Mouse (Mus musculus): Measurements from ENCODE around the gene Slc44a5. TPM values are rescaled to one million over a fixed set of nuclear protein-coding genes. Genes with fewer than 3 reads are reported as not detected.
A peak's percentile ranks its signal among the peaks of the same experiment; 100 is the strongest.
"Not testable (repeated sequence)": the region's sequence is repeated elsewhere in the genome, so short reads cannot be mapped to it uniquely, and the experiment has no call there.

Gene Slc44a5
- polyA plus RNA-seq, 1 experiment: not detected

- H3K4me3 ChIP-seq (replicated peaks; ENCODE audit: extremely low read depth, low read depth, low read length): no peak overlapping the region
- TF ChIP-seq CTCF (IDR thresholded peaks at IDR 0.05; ENCODE audit: insufficient read depth, low read length) (no peak), POLR2A (IDR thresholded peaks at IDR 0.05; ENCODE audit: borderline replicate concordance, extremely low read depth, low read depth, low read length) (no peak)
- no peaks in the 10 kb centered on the region for H3K4me1 ChIP-seq (ENCODE audit: control insufficient read depth, insufficient read depth, low read length)
- 49% methylated on average over 7 of the region's 7 CpGs for WGBS
- no peak for DNase-seq
Observed at GRCm38 (mm10) chr3:154215309-154215708, 242.1 kb downstream of the Slc44a5 start.

GRCm38 (mm10) chr3:154215779-154216178 is 242.5 kb downstream of the Slc44a5 start:
- DNase-seq: no peak
- Histone ChIP-seq H3K4me1 (ENCODE audit: control insufficient read depth, insufficient read depth, low read length) (no peaks in the 10 kb centered on the region), H3K4me3 (replicated peaks; ENCODE audit: extremely low read depth, low read depth, low read length) (no peak overlapping the region)
- TF ChIP-seq CTCF (IDR thresholded peaks at IDR 0.05; ENCODE audit: insufficient read depth, low read length) (no peak), POLR2A (IDR thresholded peaks at IDR 0.05; ENCODE audit: borderline replicate concordance, extremely low read depth, low read depth, low read length) (no peak)

- 47% methylated on average over 8 of the region's 8 CpGs for WGBS
- TF ChIP-seq CTCF (IDR thresholded peaks at IDR 0.05; ENCODE audit: insufficient read depth, low read length) (no peak), POLR2A (IDR thresholded peaks at IDR 0.05; ENCODE audit: borderline replicate concordance, extremely low read depth, low read depth, low read length) (no peak)
- H3K4me1 ChIP-seq (ENCODE audit: control insufficient read depth, insufficient read depth, low read length): no peaks in the 10 kb centered on the region
- no peak overlapping the region for H3K4me3 ChIP-seq (replicated peaks; ENCODE audit: extremely low read depth, low read depth, low read length)
- DNase-seq: no peak
Observed at GRCm38 (mm10) chr3:154222141-154222591, 248.9 kb downstream of the Slc44a5 start.

GRCm38 (mm10) chr3:154222688-154223087 is 249.5 kb downstream of the Slc44a5 start:
- H3K4me3 ChIP-seq (replicated peaks; ENCODE audit: extremely low read depth, low read depth, low read length): no peak overlapping the region
- TF ChIP-seq CTCF (IDR thresholded peaks at IDR 0.05; ENCODE audit: insufficient read depth, low read length) (no peak), POLR2A (IDR thresholded peaks at IDR 0.05; ENCODE audit: borderline replicate concordance, extremely low read depth, low read depth, low read length) (no peak)
- WGBS: 69% methylated on average over 4 of the region's 4 CpGs
- no peaks in the 10 kb centered on the region for H3K4me1 ChIP-seq (ENCODE audit: control insufficient read depth, insufficient read depth, low read length)
- DNase-seq: no peak

- DNase-seq: peak; percentile 15
- TF ChIP-seq POLR2A (IDR thresholded peaks at IDR 0.05; ENCODE audit: borderline replicate concordance, extremely low read depth, low read depth, low read length) (no peak), CTCF (IDR thresholded peaks at IDR 0.05; ENCODE audit: insufficient read depth, low read length) (0 out of 2 replicates have a peak, but pooled peaks have one; percentile 30)
- no peaks in the 10 kb centered on the region for H3K4me1 ChIP-seq (ENCODE audit: control insufficient read depth, insufficient read depth, low read length)
- WGBS: 52% methylated on average over 10 of the region's 10 CpGs
- no peak overlapping the region for H3K4me3 ChIP-seq (replicated peaks; ENCODE audit: extremely low read depth, low read depth, low read length)
Observed at GRCm38 (mm10) chr3:154226100-154226752, 253.0 kb downstream of the Slc44a5 start.

- no peak for DNase-seq
- 77% methylated on average over 1 of the region's 1 CpGs for WGBS
- H3K4me1 ChIP-seq (ENCODE audit: control insufficient read depth, insufficient read depth, low read length): no peaks in the 10 kb centered on the region
- TF ChIP-seq POLR2A (IDR thresholded peaks at IDR 0.05; ENCODE audit: borderline replicate concordance, extremely low read depth, low read depth, low read length) (no peak), CTCF (IDR thresholded peaks at IDR 0.05; ENCODE audit: insufficient read depth, low read length) (no peak)
- no peak overlapping the region for H3K4me3 ChIP-seq (replicated peaks; ENCODE audit: extremely low read depth, low read depth, low read length)
Observed at GRCm38 (mm10) chr3:154244932-154245331, 271.7 kb downstream of the Slc44a5 start.

- no peak for DNase-seq
- Histone ChIP-seq H3K4me3 (replicated peaks; ENCODE audit: extremely low read depth, low read depth, low read length) (no peak overlapping the region), H3K4me1 (ENCODE audit: control insufficient read depth, insufficient read depth, low read length) (no peaks in the 10 kb centered on the region)
- WGBS: 82% methylated on average over 2 of the region's 2 CpGs
- no peak for TF ChIP-seq POLR2A (IDR thresholded peaks at IDR 0.05; ENCODE audit: borderline replicate concordance, extremely low read depth, low read depth, low read length)
- TF ChIP-seq CTCF (IDR thresholded peaks at IDR 0.05; ENCODE audit: insufficient read depth, low read length): no peak
Observed at GRCm38 (mm10) chr3:154251486-154251885, 278.2 kb downstream of the Slc44a5 start.

GRCm38 (mm10) chr3:154252219-154252618 is 279.0 kb downstream of the Slc44a5 start:
- TF ChIP-seq CTCF (IDR thresholded peaks at IDR 0.05; ENCODE audit: insufficient read depth, low read length): no peak
- TF ChIP-seq POLR2A (IDR thresholded peaks at IDR 0.05; ENCODE audit: borderline replicate concordance, extremely low read depth, low read depth, low read length): no peak
- no peak overlapping the region for H3K4me3 ChIP-seq (replicated peaks; ENCODE audit: extremely low read depth, low read depth, low read length)
- 55% methylated on average over 10 of the region's 10 CpGs for whole genome bisulfite sequencing
- no peak for DNase-seq
- H3K4me1 ChIP-seq (ENCODE audit: control insufficient read depth, insufficient read depth, low read length): no peaks in the 10 kb centered on the region

- DNase-seq; H3K4me3 ChIP-seq (replicated peaks; ENCODE audit: extremely low read depth, low read depth, low read length); H3K4me1 ChIP-seq (ENCODE audit: control insufficient read depth, insufficient read depth, low read length): not testable (repeated sequence)
- WGBS: 96% methylated on average over 2 of the region's 2 CpGs
Observed at GRCm38 (mm10) chr3:154254187-154254586, 281.0 kb downstream of the Slc44a5 start.

GRCm38 (mm10) chr3:154257312-154257711 is 284.1 kb downstream of the Slc44a5 start:
- DNase-seq: no peak
- Histone ChIP-seq H3K4me3 (replicated peaks; ENCODE audit: extremely low read depth, low read depth, low read length) (no peak overlapping the region), H3K4me1 (ENCODE audit: control insufficient read depth, insufficient read depth, low read length) (no peaks in the 10 kb centered on the region)
- TF ChIP-seq POLR2A (IDR thresholded peaks at IDR 0.05; ENCODE audit: borderline replicate concordance, extremely low read depth, low read depth, low read length) (no peak), CTCF (IDR thresholded peaks at IDR 0.05; ENCODE audit: insufficient read depth, low read length) (no peak)
